Comparison of ENCODE assay signal across 29 mouse cellular contexts in the genomic region with DNA sequence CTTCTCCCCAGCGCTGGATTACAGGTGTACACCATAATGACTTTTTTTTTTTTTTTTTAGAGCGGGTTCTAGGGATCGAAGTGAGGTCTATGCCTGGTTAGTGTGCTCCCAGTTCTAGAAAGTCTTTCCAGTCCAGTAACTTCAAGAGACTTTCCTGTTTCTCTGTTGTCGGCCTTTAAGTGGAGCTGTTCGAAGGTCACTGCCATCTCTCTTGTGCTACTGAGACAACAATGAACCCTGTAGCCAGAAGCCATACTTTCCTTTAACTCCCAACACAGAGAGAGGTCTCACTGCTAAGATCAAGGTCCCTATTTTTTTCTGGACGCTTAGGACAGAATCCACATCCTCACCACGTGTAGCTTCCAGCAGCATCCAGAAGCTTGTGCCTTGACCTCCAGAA. TPM values are rescaled to one million over a fixed set of nuclear protein-coding genes. Genes with fewer than 3 reads are reported as not detected.
A peak's percentile ranks its signal among the peaks of the same experiment; 100 is the strongest.
DNase-seq lines count a peak whose midpoint lies in the region; ATAC-seq and TF ChIP-seq lines count a peak whose summit lies in the region.
"Had no signal": no experiment of that assay in that cellular context is flagged by ENCODE, and none has a peak within 500 bp of the region (broad histone marks: within the 10 kb centered on the region; RNA-seq: fewer than 3 reads in every experiment).

No protein-coding gene starts in this region.

- peak; percentile 51 for DNase-seq in kidney, adult 9 months
- no peak for DNase-seq in kidney, postnatal 25 days
- no peak for DNase-seq in spleen, postnatal 10 days (ENCODE audit: low spot score in 2 of 2)
- no peak for DNase-seq in adipocyte (ENCODE audit: low spot score)
- DNase-seq: adrenal gland, adult 2 months; adrenal gland, postnatal 10 days; adrenal gland, postnatal 25 days; B cell, adult 2 months; cerebellum, adult 11-12 months; cerebellum, adult 2 months; cerebellum, adult 9-10 months; cerebellum, postnatal 10 days; cerebellum, postnatal 25 days had no signal

- H3K4me1 ChIP-seq in intestine, embryonic 16.5 days (ENCODE audit: control insufficient read depth, insufficient read depth, low read length): peaks cover 43% of the 10 kb centered on the region
- peaks cover 16% of the 10 kb centered on the region; the same call in 1 of the 2 replicates for H3K4me1 ChIP-seq in intestine, embryonic 15.5 days (replicated peaks)
- H3K4me1 ChIP-seq in bone marrow macrophage, adult 2 months (ENCODE audit: control insufficient read depth, insufficient read depth, low read length): peaks cover 79% of the 10 kb centered on the region

- no peak overlapping the region for H3K9ac ChIP-seq in intestine, embryonic 16.5 days (ENCODE audit: low read depth, low read length)
- no peak overlapping the region for H3K9ac ChIP-seq in intestine, embryonic 15.5 days
- H3K9ac ChIP-seq: embryonic facial prominence, embryonic 12.5 days; forebrain, embryonic 12.5 days had no signal

- no peaks in the 10 kb centered on the region for H3K36me3 ChIP-seq in intestine, embryonic 16.5 days (ENCODE audit: control insufficient read depth, insufficient read depth, low read length)
- no peaks in the 10 kb centered on the region for H3K36me3 ChIP-seq in intestine, embryonic 15.5 days
- no peaks in the 10 kb centered on the region for H3K36me3 ChIP-seq in macrophage (ENCODE audit: inconsistent target)
- H3K36me3 ChIP-seq: embryonic facial prominence, embryonic 10.5 days; embryonic facial prominence, embryonic 12.5 days; forebrain, embryonic 12.5 days; G1E had no signal

- no peak overlapping the region for H3K4me3 ChIP-seq in intestine, embryonic 16.5 days (ENCODE audit: low read length)
- no peak overlapping the region for H3K4me3 ChIP-seq in intestine, embryonic 15.5 days (replicated peaks)
- H3K4me3 ChIP-seq in bone marrow macrophage, adult 2 months (ENCODE audit: insufficient read depth, low read length): no peak overlapping the region
- H3K4me3 ChIP-seq in macrophage (ENCODE audit: inconsistent target): no peak overlapping the region
- H3K4me3 ChIP-seq: embryonic facial prominence, embryonic 10.5 days; embryonic facial prominence, embryonic 12.5 days; erythroblast, embryonic 14.5 days; forebrain, embryonic 10.5 days; forebrain, embryonic 12.5 days had no signal

- no peaks in the 10 kb centered on the region for H3K9me3 ChIP-seq in intestine, embryonic 16.5 days (ENCODE audit: control insufficient read depth, low read length)
- no peaks in the 10 kb centered on the region for H3K9me3 ChIP-seq in intestine, embryonic 15.5 days
- H3K9me3 ChIP-seq: embryonic facial prominence, embryonic 10.5 days; embryonic facial prominence, embryonic 12.5 days; forebrain, embryonic 12.5 days had no signal

- no peak for TF ChIP-seq POLR2A in bone marrow macrophage, adult 2 months (IDR thresholded peaks at IDR 0.05; ENCODE audit: borderline replicate concordance, low read depth, low read length)

- H3K79me2 ChIP-seq in macrophage (ENCODE audit: inconsistent target): peaks cover 96% of the 10 kb centered on the region

- peak overlapping the region; percentile 49; the same call in 1 of the 2 replicates for H3K27ac ChIP-seq in intestine, embryonic 16.5 days (ENCODE audit: low read length)
- no peak overlapping the region for H3K27ac ChIP-seq in intestine, embryonic 15.5 days
- H3K27ac ChIP-seq in bone marrow macrophage, adult 2 months (ENCODE audit: insufficient read depth, low read depth, low read length): peak overlapping the region; percentile 95
- peak overlapping the region; percentile 92 for H3K27ac ChIP-seq in macrophage
- H3K27ac ChIP-seq: embryonic facial prominence, embryonic 10.5 days; embryonic facial prominence, embryonic 12.5 days; forebrain, embryonic 10.5 days; forebrain, embryonic 12.5 days had no signal

- 72% methylated on average over 7 of the region's 7 CpGs for WGBS in intestine, embryonic 16.5 days
- 78% methylated on average over 7 of the region's 7 CpGs for WGBS in intestine, embryonic 15.5 days
- 92% methylated on average over 6 of the region's 7 CpGs for WGBS in macrophage (ENCODE audit: missing documents)

- H3K4me2 ChIP-seq in intestine, embryonic 16.5 days (ENCODE audit: low read depth, low read length): no peak overlapping the region
- H3K4me2 ChIP-seq in intestine, embryonic 15.5 days (replicated peaks): no peak overlapping the region
- H3K4me2 ChIP-seq: embryonic facial prominence, embryonic 12.5 days; forebrain, embryonic 12.5 days had no signal

- TF ChIP-seq CTCF in bone marrow macrophage, adult 2 months (IDR thresholded peaks at IDR 0.05; ENCODE audit: low read depth, low read length): no peak

- no peaks in the 10 kb centered on the region for H3K27me3 ChIP-seq in intestine, embryonic 16.5 days (replicated peaks; ENCODE audit: control insufficient read depth, insufficient read depth, low read length)
- no peaks in the 10 kb centered on the region for H3K27me3 ChIP-seq in intestine, embryonic 15.5 days (replicated peaks)
- H3K27me3 ChIP-seq: CH12.LX; embryonic facial prominence, embryonic 12.5 days; forebrain, embryonic 12.5 days; Patski had no signal

- ATAC-seq in intestine, embryonic 16.5 days: no peak
- no peak for ATAC-seq in intestine, embryonic 15.5 days
- ATAC-seq: activated CD4-positive, CD25-positive, alpha-beta regulatory T cell, adult 4 months; CD4-positive, CD25-positive, alpha-beta regulatory T cell, adult 4 months; forebrain, embryonic 14.5 days; forebrain, embryonic 16.5 days; Patski had no signal

RNA-seq across cellular contexts. Expression of a gene that starts 13.4 kb away (rescaled TPM):
- 5.9 and 6.0 TPM in 2 replicates for polyA plus RNA-seq in intestine, embryonic 16.5 days (2015; fragmentation: Nextera tagmentation; extraction: Ambion mirVana)
- polyA plus RNA-seq in intestine, embryonic 15.5 days (2015; fragmentation: Nextera tagmentation; extraction: Ambion mirVana): 5.9 and 6.3 TPM in 2 replicates
- 20.4 and 22.7 TPM in 2 replicates for polyA plus RNA-seq in bone marrow macrophage, adult 2 months (2012; ENCODE audit: insufficient read depth, insufficient read length, missing spikeins)
- total RNA-seq in macrophage (2018; cell fraction: chromatin; rRNA removed): 100 to 1,000 TPM in 18 of 26 experiments, 10 to 100 TPM in 8; 20.4 to 211 (median 116) TPM
- 10 to 100 TPM; 23.6 to 59.8 (median 37.0) TPM for total RNA-seq in macrophage (2018; cell fraction: cytosol; rRNA removed)
- 100 to 1,000 TPM in 3 of 26 experiments, 10 to 100 TPM in 23; 30.1 to 157 (median 70.9) TPM for total RNA-seq in macrophage (2018; cell fraction: nucleus; rRNA removed)
- 23.8 to 56.9 TPM (median 29.7 TPM) in 3 replicates for polyA plus RNA-seq in macrophage (2018)
- polyA plus RNA-seq: G1E had no signal
